Mouse (Mus musculus) liver, adult 2 months (tissue): Measurements from ENCODE around the gene Rundc3a.

Source experiments
- CTCF ChIP-seq: fragments of 200-500 bp; IDR thresholded peaks from 2 replicates; pipeline ENCODE4 v1.5.1; 2011; ENCODE audit warnings: low read depth, low read length, control low read depth
- POLR2A ChIP-seq: fragments of 200-500 bp; IDR thresholded peaks from 2 replicates; pipeline ENCODE4 v1.6.1; 2011; ENCODE audit warnings: low read length, control low read depth; ENCODE audit not compliant: insufficient read depth; ENCODE audit errors: extremely low read depth

DNA sequence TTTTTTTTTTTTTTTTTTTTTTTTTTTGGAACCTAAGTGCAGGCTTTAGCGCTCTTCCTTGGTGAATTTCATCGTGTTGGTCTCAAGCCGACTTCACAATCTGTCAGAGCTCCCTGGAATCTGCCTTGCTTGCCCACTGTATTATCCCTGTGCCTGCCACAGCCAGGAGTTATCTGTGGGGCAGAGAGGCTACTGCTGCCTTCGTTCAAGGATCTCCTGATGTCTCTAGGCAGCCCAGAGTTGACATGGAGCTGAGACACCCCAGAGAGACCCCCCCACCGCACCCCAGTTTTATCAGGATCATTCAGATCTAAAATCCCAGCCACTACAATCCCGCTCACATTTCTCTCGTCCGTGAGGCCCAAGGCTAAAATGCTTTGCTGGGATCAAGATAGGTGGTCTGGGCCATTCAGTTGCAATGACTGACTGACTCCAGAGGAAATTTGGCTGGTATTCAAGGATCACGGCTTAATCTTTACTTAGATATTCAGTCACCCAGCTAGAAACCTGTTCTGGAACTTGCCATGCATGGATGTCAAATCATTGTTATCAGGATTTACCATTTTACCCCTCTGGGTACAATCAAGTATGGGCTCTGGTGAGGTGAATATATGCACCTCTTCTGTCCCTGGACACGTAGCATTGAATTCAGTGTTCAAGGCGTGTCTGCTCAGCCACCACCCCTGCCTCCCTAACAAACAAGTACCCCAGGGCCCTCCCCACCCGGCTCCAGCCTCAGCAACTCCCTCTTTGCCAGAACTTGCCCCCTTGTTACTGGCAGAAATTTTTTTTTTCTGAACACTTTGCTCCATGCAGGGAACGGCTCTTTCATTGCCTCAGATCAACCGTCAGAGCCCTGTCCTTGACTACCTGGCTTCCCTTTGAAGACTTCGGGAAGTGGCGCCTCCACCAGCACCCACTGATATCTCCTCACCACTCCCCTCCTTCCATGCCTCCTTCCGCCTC lies 56.1 kb downstream of the Rundc3a start:
- TF ChIP-seq CTCF (no peak), POLR2A (no peak)
